32 mouse cellular contexts compared by ENCODE assay signal in genomic region chr4:64645141-64645540, GRCm38 (mm10).
"Had no signal": no experiment of that assay in that cellular context is flagged by ENCODE, and none has a peak within 500 bp of the region (broad histone marks: within the 10 kb centered on the region; RNA-seq: fewer than 3 reads in every experiment).

No protein-coding gene starts in this region.

- H3K9me3 ChIP-seq: limb, embryonic 10.5 days; limb, embryonic 12.5 days; limb, embryonic 13.5 days; limb, embryonic 15.5 days; liver, embryonic 13.5 days; liver, embryonic 15.5 days; lung, embryonic 15.5 days; megakaryocyte, embryonic 14.5 days; midbrain, embryonic 10.5 days; midbrain, embryonic 12.5 days; midbrain, embryonic 13.5 days; midbrain, embryonic 15.5 days; neural tube, embryonic 12.5 days; neural tube, embryonic 13.5 days had no signal

- H3K4me1 ChIP-seq: limb, embryonic 10.5 days; limb, embryonic 12.5 days; limb, embryonic 13.5 days; limb, embryonic 15.5 days; liver, embryonic 13.5 days; liver, embryonic 15.5 days; lung, embryonic 15.5 days; megakaryocyte, embryonic 14.5 days; midbrain, embryonic 10.5 days; midbrain, embryonic 12.5 days; midbrain, embryonic 13.5 days; midbrain, embryonic 15.5 days; neural tube, embryonic 12.5 days; neural tube, embryonic 13.5 days had no signal

- DNase-seq: left cerebral cortex, postnatal 4 days; liver; liver, embryonic 13.5 days; liver, postnatal 0 days; lung, adult 18-20 months; lung, adult 2 months; lung, embryonic 14.5 days; lung, postnatal 10 days; lung, postnatal 14 days; lung, postnatal 36 days; lung, postnatal 4 days; midbrain, embryonic 14.5 days had no signal

- H3K27me3 ChIP-seq: limb, embryonic 12.5 days; limb, embryonic 13.5 days; limb, embryonic 15.5 days; liver, embryonic 13.5 days; liver, embryonic 15.5 days; lung, embryonic 15.5 days; megakaryocyte, embryonic 14.5 days; midbrain, embryonic 12.5 days; midbrain, embryonic 13.5 days; midbrain, embryonic 15.5 days; neural tube, embryonic 12.5 days; neural tube, embryonic 13.5 days had no signal

- ATAC-seq: liver, postnatal 0 days; lung, postnatal 0 days; midbrain, embryonic 13.5 days; midbrain, embryonic 15.5 days; midbrain, embryonic 16.5 days had no signal

- H3K9ac ChIP-seq: limb, embryonic 12.5 days; limb, embryonic 13.5 days; limb, embryonic 15.5 days; liver, embryonic 13.5 days; liver, embryonic 14.5 days; liver, embryonic 15.5 days; liver, postnatal 0 days; lung, embryonic 14.5 days; lung, embryonic 15.5 days; midbrain, embryonic 12.5 days; midbrain, embryonic 13.5 days; midbrain, embryonic 15.5 days; neural tube, embryonic 12.5 days; neural tube, embryonic 13.5 days had no signal

- H3K4me3 ChIP-seq: limb, embryonic 10.5 days; limb, embryonic 12.5 days; limb, embryonic 13.5 days; limb, embryonic 15.5 days; liver, embryonic 13.5 days; liver, embryonic 15.5 days; lung, embryonic 15.5 days; megakaryocyte, embryonic 14.5 days; midbrain, embryonic 10.5 days; midbrain, embryonic 12.5 days; midbrain, embryonic 13.5 days; midbrain, embryonic 15.5 days; myocyte; neural tube, embryonic 12.5 days; neural tube, embryonic 13.5 days had no signal

- H3K27ac ChIP-seq: limb, embryonic 10.5 days; limb, embryonic 12.5 days; limb, embryonic 13.5 days; limb, embryonic 15.5 days; liver, embryonic 13.5 days; liver, embryonic 14.5 days; liver, embryonic 15.5 days; lung, embryonic 15.5 days; macrophage; midbrain, embryonic 10.5 days; midbrain, embryonic 12.5 days; midbrain, embryonic 13.5 days; midbrain, embryonic 15.5 days; neural tube, embryonic 12.5 days; neural tube, embryonic 13.5 days had no signal

- H3K36me3 ChIP-seq: limb, embryonic 10.5 days; limb, embryonic 12.5 days; limb, embryonic 13.5 days; limb, embryonic 15.5 days; liver, embryonic 13.5 days; liver, embryonic 15.5 days; lung, embryonic 15.5 days; midbrain, embryonic 10.5 days; midbrain, embryonic 12.5 days; midbrain, embryonic 13.5 days; midbrain, embryonic 15.5 days; neural tube, embryonic 12.5 days; neural tube, embryonic 13.5 days had no signal

- H3K4me2 ChIP-seq: limb, embryonic 12.5 days; limb, embryonic 13.5 days; limb, embryonic 15.5 days; liver, embryonic 11.5 days; liver, embryonic 13.5 days; liver, embryonic 15.5 days; lung, embryonic 14.5 days; lung, embryonic 15.5 days; midbrain, embryonic 11.5 days; midbrain, embryonic 12.5 days; midbrain, embryonic 13.5 days; midbrain, embryonic 15.5 days; neural tube, embryonic 12.5 days; neural tube, embryonic 13.5 days had no signal
